Mouse (Mus musculus) hindbrain, embryonic 16.5 days (tissue): ENCODE measurements around the gene Nek9. TPM values are rescaled to one million over a fixed set of nuclear protein-coding genes. Genes with fewer than 3 reads are reported as not detected.

ENCODE experiments used
- ATAC-seq: fragments of 200-750 bp; cut with Nextera tagmentation; 2 replicates; pipeline ENCODE4 v1.8.0; 2017; ENCODE audit warnings: moderate TSS enrichment, moderate library complexity
- H3K27ac ChIP-seq: fragments of 300-500 bp; sonication (generic); 2 replicates; pipeline ENCODE4 v1.5.1; 2014; ENCODE audit warnings: low read depth, mild to moderate bottlenecking, control low read depth, low read length, moderate library complexity
- H3K27me3 ChIP-seq: fragments of 300-500 bp; sonication (generic); replicated peaks from 2 replicates; pipeline ENCODE4 v1.6.1; 2014; ENCODE audit warnings: low read length; ENCODE audit not compliant: control insufficient read depth, insufficient read depth
- H3K36me3 ChIP-seq: fragments of 300-500 bp; sonication (generic); 2 replicates; pipeline ENCODE4 v1.6.1; 2014; ENCODE audit warnings: mild to moderate bottlenecking, low read length, moderate library complexity, mixed read lengths; ENCODE audit not compliant: control insufficient read depth, insufficient read depth
- H3K4me1 ChIP-seq: fragments of 300-500 bp; sonication (generic); 2 replicates; pipeline ENCODE4 v1.6.1; 2014; ENCODE audit warnings: low read depth, low read length; ENCODE audit not compliant: control insufficient read depth, insufficient read depth
- H3K4me2 ChIP-seq: fragments of 300-500 bp; sonication (generic); 2 replicates; pipeline ENCODE4 v1.6.1; 2014; ENCODE audit warnings: mild to moderate bottlenecking, low read length, control low read depth, moderate library complexity
- H3K4me3 ChIP-seq: fragments of 300-500 bp; sonication (generic); 2 replicates; pipeline ENCODE4 v1.5.1; 2014; ENCODE audit warnings: mild to moderate bottlenecking, low read length, control low read depth, moderate library complexity
- H3K9ac ChIP-seq: fragments of 300-500 bp; sonication (generic); 2 replicates; pipeline ENCODE4 v1.6.1; 2014; ENCODE audit warnings: low read depth, mild to moderate bottlenecking, control low read depth, low read length, moderate library complexity
- H3K9me3 ChIP-seq: fragments of 300-500 bp; sonication (generic); 2 replicates; pipeline ENCODE4 v1.6.1; 2014; ENCODE audit warnings: mild to moderate bottlenecking, low read length, moderate library complexity; ENCODE audit not compliant: control insufficient read depth
- WGBS: fragments of 180-500 bp; shearing (Covaris S2); extraction: QIAGEN DNeasy Blood & Tissue Kit; methylation state at CpG from one replicate; pipeline ENCODE4 v1.1.7; 2014; 5-methylcytosine and 5-hydroxymethylcytosine counted together
- polyA plus RNA-seq: library from polyadenylated mRNA; unstranded; fragments of >200 nt; fragmentation: Nextera tagmentation; extraction: Ambion mirVana; gene quantifications from 2 replicates; pipeline ENCODE4 v1.2.1, GENCODE M21; 2015

Gene Nek9
- polyA plus RNA-seq, 1 experiment from 2014 or later = 9.9 TPM

DNA sequence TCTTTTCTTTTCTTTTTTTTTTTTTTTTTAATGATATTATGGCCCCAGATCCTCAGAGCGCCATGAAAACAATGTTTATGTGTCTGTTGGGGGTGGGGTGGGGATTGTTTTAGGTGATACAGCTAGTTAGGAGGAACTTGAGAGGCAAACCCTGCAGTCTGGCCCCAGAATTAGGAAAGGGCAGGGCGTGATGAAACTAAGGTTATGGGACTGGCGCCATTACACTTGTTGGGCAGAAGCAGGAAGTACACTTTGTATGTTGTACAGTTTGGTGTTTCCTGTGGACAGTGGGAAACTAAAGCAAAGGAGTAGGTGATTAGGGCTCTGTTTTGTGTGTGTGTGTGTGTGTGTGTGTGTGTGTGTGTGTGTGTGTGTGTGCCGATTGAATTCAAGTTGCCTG, 785 bp upstream of the Nek9 start:
- H3K9ac ChIP-seq = no peak overlapping the region
- H3K27me3 ChIP-seq = no peaks in the 10 kb centered on the region
- peaks cover 10% of the 10 kb centered on the region for H3K4me1 ChIP-seq
- ATAC-seq = no peak
- no peak overlapping the region for H3K27ac ChIP-seq
- H3K36me3 ChIP-seq = peaks cover 8% of the 10 kb centered on the region
- WGBS = 50% methylated on average over 4 of the region's 4 CpGs
- no peaks in the 10 kb centered on the region for H3K9me3 ChIP-seq
- H3K4me2 ChIP-seq = peak overlapping the region; percentile 88
- H3K4me3 ChIP-seq = no peak overlapping the region

- under 1% methylated on average over 31 of the region's 42 CpGs for WGBS
- Histone ChIP-seq H3K27ac (peak overlapping the region; percentile 87), H3K9ac (peak overlapping the region; percentile 97), H3K36me3 (peaks cover 14% of the 10 kb centered on the region), H3K4me2 (peak overlapping the region; percentile 88), H3K4me1 (peaks cover 10% of the 10 kb centered on the region), H3K27me3 (no peaks in the 10 kb centered on the region), H3K9me3 (no peaks in the 10 kb centered on the region), H3K4me3 (peak overlapping the region; percentile 93)
- ATAC-seq = peak; percentile 68
Measured at GRCm38 (mm10) chr12:85338815-85339214, 347 bp downstream of the Nek9 start.

DNA sequence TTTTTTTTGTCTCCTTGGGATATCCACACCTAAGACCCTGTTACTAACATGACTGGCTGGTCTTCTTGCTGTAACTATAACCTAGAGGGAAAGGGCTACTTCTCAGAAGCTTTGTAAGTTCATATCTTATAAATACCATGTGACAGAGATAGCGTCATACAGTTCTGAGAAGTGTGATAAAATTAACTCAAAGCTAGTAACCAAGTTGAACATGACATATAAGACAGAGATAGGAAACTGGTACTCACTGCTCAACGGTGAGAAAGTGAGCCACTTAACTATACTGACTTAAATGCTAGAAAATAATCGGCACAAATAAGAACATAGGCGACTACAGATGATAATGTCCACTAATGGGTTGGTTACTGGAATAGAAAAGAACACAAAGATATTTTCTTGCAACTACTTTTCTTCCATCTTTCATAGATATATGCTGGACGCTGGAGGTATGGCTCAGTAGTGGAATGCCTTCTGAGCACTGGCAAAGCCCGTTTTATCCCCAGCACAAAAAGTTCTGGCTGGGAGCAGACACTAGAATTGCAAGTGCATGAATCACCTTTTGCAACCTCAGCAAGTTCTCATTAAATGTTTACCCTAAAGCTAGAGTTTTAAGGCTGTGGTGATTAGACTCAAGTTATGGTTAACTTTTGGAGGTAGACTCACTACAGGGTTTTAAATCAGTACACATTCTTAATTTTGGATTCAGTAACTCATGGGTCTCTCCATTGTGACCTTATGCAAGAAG, 1.4 kb downstream of the Nek9 start:
- H3K4me3 ChIP-seq = no peak overlapping the region
- no peak for ATAC-seq

DNA sequence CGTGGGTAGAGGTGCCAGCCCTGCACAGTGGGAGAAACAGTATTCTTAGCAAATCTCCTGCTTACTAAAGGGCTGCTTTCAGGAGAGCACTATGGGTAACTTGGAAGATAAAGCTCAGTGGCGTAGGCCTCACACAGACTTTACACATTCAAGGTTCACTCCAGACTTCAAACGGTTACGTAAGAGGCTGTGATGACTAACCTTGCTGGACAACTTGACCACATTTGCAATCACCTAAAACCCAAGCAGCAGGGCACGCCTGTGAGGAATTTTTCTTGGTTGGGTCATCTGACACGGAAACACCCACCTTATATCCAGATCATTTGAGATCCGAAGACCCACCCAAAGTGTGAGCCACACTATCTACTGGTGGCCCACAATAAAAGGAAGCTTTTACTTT, 9.0 kb downstream of the Nek9 start:
- WGBS = 94% methylated on average over 7 of the region's 7 CpGs
- ATAC-seq = no peak
- no peaks in the 10 kb centered on the region for H3K4me1 ChIP-seq
- H3K4me3 ChIP-seq = no peak overlapping the region
- H3K27ac ChIP-seq = no peak overlapping the region
- no peak overlapping the region for H3K4me2 ChIP-seq
- H3K27me3 ChIP-seq = no peaks in the 10 kb centered on the region
- H3K36me3 ChIP-seq = peaks cover 36% of the 10 kb centered on the region
- H3K9ac ChIP-seq = no peak overlapping the region
- no peaks in the 10 kb centered on the region for H3K9me3 ChIP-seq

More for the DNA sequence above, 1.4 kb downstream of the Nek9 start:
- Histone ChIP-seq H3K9me3 (no peaks in the 10 kb centered on the region), H3K9ac (no peak overlapping the region), H3K4me2 (peak overlapping the region; percentile 88), H3K4me1 (peaks cover 10% of the 10 kb centered on the region), H3K27ac (no peak overlapping the region), H3K36me3 (peaks cover 15% of the 10 kb centered on the region), H3K27me3 (no peaks in the 10 kb centered on the region)
- WGBS = 86% methylated on average over 6 of the region's 6 CpGs

DNA sequence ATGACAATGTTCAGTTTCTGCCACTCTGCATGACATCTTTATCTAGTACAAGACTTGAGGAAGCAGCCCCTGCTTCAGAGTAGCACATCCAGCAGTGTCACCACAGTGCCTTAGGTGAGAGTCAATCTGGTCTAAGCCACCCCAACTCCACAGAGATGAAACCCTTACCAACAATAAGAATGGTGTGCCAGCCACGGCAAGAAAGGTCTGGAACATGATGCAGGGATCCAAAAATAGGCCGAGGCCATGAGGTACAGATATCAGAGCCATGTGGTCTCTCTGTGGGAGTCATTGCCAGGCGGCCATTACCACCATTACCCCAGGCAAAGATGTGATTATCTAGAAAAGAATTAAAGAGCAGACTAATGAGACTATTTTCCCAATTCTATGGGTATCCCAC, 30.5 kb downstream of the Nek9 start:
- Histone ChIP-seq H3K36me3 (peaks cover 54% of the 10 kb centered on the region), H3K27me3 (no peaks in the 10 kb centered on the region), H3K9ac (no peak overlapping the region), H3K9me3 (no peaks in the 10 kb centered on the region), H3K4me1 (no peaks in the 10 kb centered on the region), H3K27ac (no peak overlapping the region), H3K4me3 (no peak overlapping the region), H3K4me2 (no peak overlapping the region)
- no peak for ATAC-seq
- 63% methylated on average over 3 of the region's 3 CpGs for WGBS

- WGBS = 46% methylated on average over 16 of the region's 16 CpGs
- peak; percentile 86 for ATAC-seq
- Histone ChIP-seq H3K36me3 (peaks cover 60% of the 10 kb centered on the region), H3K4me2 (no peak overlapping the region), H3K27ac (peak overlapping the region; percentile 57; the same call in 1 of the 2 replicates), H3K27me3 (no peaks in the 10 kb centered on the region), H3K9ac (no peak overlapping the region), H3K4me1 (no peaks in the 10 kb centered on the region), H3K9me3 (no peaks in the 10 kb centered on the region), H3K4me3 (no peak overlapping the region)
Measured at GRCm38 (mm10) chr12:85305247-85305892, 33.8 kb downstream of the Nek9 start.

GRCm38 (mm10) chr12:85304725-85305124, 34.4 kb downstream of the Nek9 start:
- Histone ChIP-seq H3K36me3 (peaks cover 60% of the 10 kb centered on the region), H3K27me3 (no peaks in the 10 kb centered on the region), H3K9me3 (no peaks in the 10 kb centered on the region), H3K27ac (no peak overlapping the region), H3K4me3 (no peak overlapping the region), H3K4me1 (no peaks in the 10 kb centered on the region), H3K9ac (no peak overlapping the region), H3K4me2 (no peak overlapping the region)
- 70% methylated on average over 4 of the region's 4 CpGs for WGBS
- no peak for ATAC-seq

DNA sequence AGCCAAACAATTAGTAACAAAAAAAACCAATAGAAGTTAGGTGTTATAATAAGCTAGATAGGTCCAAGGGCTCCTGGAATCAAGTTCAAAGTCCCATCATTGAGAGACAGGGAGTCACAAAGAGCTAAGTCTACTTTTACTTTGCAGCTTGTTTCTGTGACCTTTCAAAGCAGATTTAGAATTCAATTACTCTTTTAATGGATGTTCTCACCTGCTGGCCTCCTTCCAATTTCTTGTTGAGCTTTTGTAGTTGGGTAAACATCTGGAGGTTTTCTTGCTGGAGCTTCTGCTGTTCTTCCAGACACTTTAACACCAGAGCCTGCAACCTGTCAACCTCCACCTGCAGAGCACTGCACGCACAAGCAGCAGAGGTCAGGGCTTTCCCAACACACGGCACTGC, 35.9 kb downstream of the Nek9 start:
- no peak overlapping the region for H3K4me2 ChIP-seq
- no peak overlapping the region for H3K4me3 ChIP-seq
- H3K9me3 ChIP-seq = no peaks in the 10 kb centered on the region
- H3K36me3 ChIP-seq = peaks cover 50% of the 10 kb centered on the region
- H3K9ac ChIP-seq = no peak overlapping the region
- ATAC-seq = no peak
- no peak overlapping the region for H3K27ac ChIP-seq
- H3K4me1 ChIP-seq = no peaks in the 10 kb centered on the region
- 79% methylated on average over 2 of the region's 2 CpGs for whole genome bisulfite sequencing
- no peaks in the 10 kb centered on the region for H3K27me3 ChIP-seq

- H3K9ac ChIP-seq = no peak overlapping the region
- no peaks in the 10 kb centered on the region for H3K4me1 ChIP-seq
- H3K36me3 ChIP-seq = peaks cover 24% of the 10 kb centered on the region
- H3K9me3 ChIP-seq = peaks cover 5% of the 10 kb centered on the region; the same call in 1 of the 2 replicates
- H3K4me3 ChIP-seq = no peak overlapping the region
- no peaks in the 10 kb centered on the region for H3K27me3 ChIP-seq
- WGBS = 79% methylated on average over 1 of the region's 1 CpGs
- ATAC-seq = no peak
- no peak overlapping the region for H3K27ac ChIP-seq
- no peak overlapping the region for H3K4me2 ChIP-seq
Measured at GRCm38 (mm10) chr12:85298835-85299180, 40.4 kb downstream of the Nek9 start.
